Mouse (Mus musculus) myocyte (in vitro differentiated cells): ENCODE measurements at regions not wholly inside any gene's neighbourhood (a gene's known extent, or its start where the extent isn't known, plus 50 kb on each side); places are given as distances from the start of the nearest gene placed in this dataset.

ENCODE experiments used
- CEBPB ChIP-seq: IDR thresholded peaks from 2 replicates; pipeline ENCODE4 v1.6.1; 2011; ENCODE audit warnings: mild to moderate bottlenecking, moderate library complexity; ENCODE audit not compliant: poor library complexity, insufficient read depth, severe bottlenecking
- POLR2A ChIP-seq: IDR thresholded peaks from one replicate; pipeline ENCODE4 v1.6.1; 2011; ENCODE audit warnings: low read depth, mild to moderate bottlenecking, control low read depth, moderate library complexity; ENCODE audit not compliant: insufficient read length
- USF1 ChIP-seq: IDR thresholded peaks from one replicate; pipeline ENCODE4 v1.6.1; 2011; ENCODE audit warnings: low read depth, mild to moderate bottlenecking, control low read depth, moderate library complexity

GRCm38 (mm10) chr1:79374811-79375210, 65.1 kb downstream of the Scg2 start:
- no peak for TF ChIP-seq CEBPB
- TF ChIP-seq POLR2A: no peak
- no peak for TF ChIP-seq USF1
